Mouse (Mus musculus) gastrocnemius, adult 2 months (tissue): ENCODE data around the gene Gas6. TPM values are rescaled to one million over a fixed set of nuclear protein-coding genes. Genes with fewer than 3 reads are reported as not detected.

ENCODE experiments used
- DNase-seq: peaks from one replicate; pipeline ENCODE4 v3.0.0; 2022
- H3K27ac ChIP-seq: fragments of 200-600 bp; 2 replicates; pipeline ENCODE4 v1.8.1; 2022; ENCODE audit warnings: mild to moderate bottlenecking
- H3K4me3 ChIP-seq: fragments of 200-600 bp; 2 replicates; pipeline ENCODE4 v1.8.1; 2022; ENCODE audit warnings: mild to moderate bottlenecking, moderate library complexity
- CTCF ChIP-seq: fragments of 200-600 bp; IDR thresholded peaks from 2 replicates; pipeline ENCODE4 v1.8.1; 2022; ENCODE audit warnings: antibody characterized with exemption, mild to moderate bottlenecking, moderate library complexity
- intact Hi-C: fragments of 180-260 bp; cut with DNase I; formaldehyde crosslinking; loops from one replicate; pipeline ENCODE4 v1.15.1; 2025
- total RNA-seq, 2 experiments: library from RNA; stranded (reverse); gene quantifications; 2 replicates each; pipeline ENCODE4 v1.2.3; 2021

Gas6 gene
- total RNA-seq, 2 experiments from 2014 or later = 63.4 to 87.3 TPM

DNA sequence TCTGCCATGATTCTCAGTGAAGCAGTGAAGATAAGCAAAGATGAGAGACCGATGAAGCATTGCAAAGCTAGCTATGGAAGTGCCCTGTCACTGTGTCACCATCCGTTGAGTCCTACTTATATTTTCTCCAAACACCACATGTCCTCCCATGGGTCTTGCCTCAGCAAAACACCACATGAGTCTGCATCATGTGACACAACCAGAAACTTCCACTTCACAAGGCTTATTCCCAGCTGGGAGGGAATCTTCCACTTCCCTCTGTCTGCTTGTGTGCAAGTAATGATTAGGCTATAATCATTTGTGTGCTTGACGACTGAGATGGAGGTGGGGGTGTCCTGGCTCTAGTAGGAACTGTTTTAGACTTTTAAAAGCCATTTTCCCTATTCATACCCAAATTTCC lies 6.9 kb upstream of the Gas6 start:
- Histone ChIP-seq H3K4me3 (no peak overlapping the region), H3K27ac (no peak overlapping the region)
- DNase-seq = no peak
- intact Hi-C loops = no loop called here
- no peak for TF ChIP-seq CTCF

DNA sequence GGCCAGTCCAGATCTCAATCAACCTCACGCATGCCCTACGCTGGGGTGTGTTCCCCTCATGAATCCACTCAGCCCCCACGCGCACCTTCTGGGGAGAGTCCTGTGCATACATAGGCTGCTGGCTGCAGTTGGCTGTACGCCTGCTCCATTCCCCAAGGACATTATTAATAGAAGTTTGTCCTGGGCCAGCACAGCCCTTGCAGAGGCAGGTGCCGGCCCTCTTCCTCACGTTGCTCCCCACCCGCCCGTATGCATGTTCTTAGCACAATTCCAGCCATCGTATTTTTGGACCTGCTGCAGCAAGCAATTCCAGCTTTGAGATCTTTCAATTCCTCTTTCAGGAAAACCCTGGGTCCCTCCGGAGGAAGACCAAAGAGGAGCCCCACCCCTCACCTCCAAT lies 1.3 kb downstream of the Gas6 start:
- peak overlapping the region; percentile 95 for H3K27ac ChIP-seq
- intact Hi-C loops = loop anchor here (5.0 kb wide), 1 partner anchor 39 kb away; no protein-coding TSS in a partner anchor
- H3K4me3 ChIP-seq = peak overlapping the region; percentile 79
- no peak for TF ChIP-seq CTCF
- DNase-seq = peak; percentile 86

GRCm38 (mm10) chr8:13492198-13492995 lies 1.9 kb downstream of the Gas6 start:
- peak; percentile 72 for DNase-seq
- peak; percentile 10; the same call in 1 of the 2 replicates for TF ChIP-seq CTCF
- intact Hi-C loops = loop anchor here (5.0 kb wide), 1 partner anchor 40 kb away; no protein-coding TSS in a partner anchor
- H3K4me3 ChIP-seq = peak overlapping the region; percentile 79
- peak overlapping the region; percentile 95 for H3K27ac ChIP-seq

DNA sequence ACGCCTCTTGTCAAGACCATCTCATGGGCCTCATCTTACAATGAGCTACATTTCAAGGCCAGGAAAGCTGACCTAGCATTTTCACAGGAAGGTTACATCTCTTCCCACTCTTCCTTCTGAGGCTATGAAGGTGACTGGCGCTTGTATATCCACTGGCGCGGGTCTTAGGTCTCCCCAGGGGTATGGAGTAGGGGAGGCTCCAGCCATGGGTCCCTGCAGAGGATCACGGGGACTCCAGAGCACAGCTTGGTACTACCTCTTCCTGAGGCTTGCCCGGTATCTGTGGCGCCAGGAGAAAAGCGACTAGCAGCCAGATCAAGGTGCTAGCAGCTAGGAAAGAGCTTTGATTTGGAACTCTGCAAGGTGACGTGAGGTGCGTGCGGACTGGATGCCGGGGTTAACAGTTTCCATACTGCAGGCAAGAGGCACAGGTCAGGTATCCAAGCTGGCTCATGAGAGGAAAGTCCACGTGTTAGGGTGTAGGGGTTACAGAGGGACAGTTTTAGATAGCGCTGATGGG lies 2.7 kb downstream of the Gas6 start:
- H3K27ac ChIP-seq = peak overlapping the region; percentile 95

GRCm38 (mm10) chr8:13489986-13490910 lies 4.0 kb downstream of the Gas6 start:
- intact Hi-C loops = loop anchor here (5.0 kb wide), 1 partner anchor 42 kb away; no protein-coding TSS in a partner anchor
- peak overlapping the region; percentile 95 for H3K27ac ChIP-seq
- DNase-seq = no peak
- peak overlapping the region; percentile 39 for H3K4me3 ChIP-seq
- TF ChIP-seq CTCF = no peak

More for the DNA sequence above, 2.7 kb downstream of the Gas6 start:
- intact Hi-C loops = loop anchor here (5.0 kb wide), 1 partner anchor 41 kb away; no protein-coding TSS in a partner anchor
- H3K4me3 ChIP-seq = peak overlapping the region; percentile 79
- no peak for DNase-seq
- no peak for TF ChIP-seq CTCF

DNA sequence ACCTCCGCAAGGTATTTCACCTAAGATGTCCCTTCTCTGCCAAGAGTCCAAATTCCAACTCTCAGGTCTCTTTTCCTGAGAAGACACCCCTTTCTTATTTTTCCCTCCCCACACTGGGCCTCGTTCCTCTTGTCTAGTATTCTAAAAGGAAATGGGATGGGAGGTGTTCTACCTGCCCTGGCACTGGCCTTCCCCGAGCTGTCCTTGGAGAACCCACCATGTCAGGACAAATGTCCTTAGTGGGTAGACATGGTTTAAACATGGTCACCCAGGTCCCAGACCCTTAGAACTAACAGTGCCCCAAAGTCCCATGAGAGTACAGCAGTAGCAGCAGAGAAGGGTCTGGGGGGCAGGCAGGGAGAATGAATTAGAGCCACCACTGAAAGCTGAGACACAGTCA lies 4.9 kb downstream of the Gas6 start:
- DNase-seq = no peak
- TF ChIP-seq CTCF = no peak
- peak overlapping the region; percentile 95 for H3K27ac ChIP-seq
- intact Hi-C loops = no loop called here
- no peak overlapping the region for H3K4me3 ChIP-seq

DNA sequence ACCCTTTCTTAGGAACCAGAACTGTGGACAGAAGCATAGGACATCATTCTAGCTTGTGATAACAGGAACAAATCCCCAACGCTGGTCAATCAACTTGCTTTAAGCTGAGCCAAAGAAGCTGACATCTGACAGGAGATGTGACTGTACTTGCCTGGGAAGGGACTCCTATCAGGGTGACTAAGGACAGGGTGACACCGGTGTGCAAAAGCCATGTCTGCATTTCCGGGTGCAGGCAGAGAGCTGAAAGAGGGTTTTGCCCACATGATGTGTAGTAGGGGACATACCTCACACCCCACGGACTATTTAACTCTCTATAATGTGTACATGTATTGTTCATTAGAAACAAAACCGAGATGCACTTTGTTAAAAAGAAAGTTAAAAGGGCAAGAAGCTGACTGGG lies 11.1 kb downstream of the Gas6 start:
- DNase-seq = no peak

GRCm38 (mm10) chr8:13482101-13482801 lies 12.0 kb downstream of the Gas6 start:
- Histone ChIP-seq H3K27ac (peak overlapping the region; percentile 80), H3K4me3 (no peak overlapping the region)
- TF ChIP-seq CTCF = no peak
- DNase-seq = peak; percentile 67
- intact Hi-C loops = no loop called here

More for the DNA sequence above, 11.1 kb downstream of the Gas6 start:
- no peak for TF ChIP-seq CTCF
- no peak overlapping the region for H3K4me3 ChIP-seq
- intact Hi-C loops = no loop called here
- H3K27ac ChIP-seq = no peak overlapping the region

DNA sequence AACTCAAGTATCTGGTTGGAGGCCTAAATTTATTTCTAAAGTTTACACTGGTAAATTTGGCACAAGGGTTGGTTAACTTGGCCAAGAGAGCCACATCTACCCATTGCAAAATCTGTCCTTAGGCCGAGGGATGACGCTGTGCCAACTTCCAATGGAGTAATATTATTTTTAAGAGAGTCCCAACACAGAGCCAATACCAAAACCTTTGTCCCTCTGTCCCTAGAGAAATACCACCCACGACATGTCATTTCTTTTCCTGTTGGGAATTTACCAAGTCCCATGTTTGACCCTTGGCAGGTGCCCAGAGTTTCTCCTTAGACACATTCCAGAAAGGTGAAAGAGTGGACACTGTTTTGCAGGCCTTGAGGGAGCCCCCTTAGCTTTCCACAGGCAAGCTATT lies 12.7 kb downstream of the Gas6 start:
- Histone ChIP-seq H3K4me3 (no peak overlapping the region), H3K27ac (peak overlapping the region; percentile 80)
- DNase-seq = peak; percentile 66
- intact Hi-C loops = no loop called here
- no peak for TF ChIP-seq CTCF

DNA sequence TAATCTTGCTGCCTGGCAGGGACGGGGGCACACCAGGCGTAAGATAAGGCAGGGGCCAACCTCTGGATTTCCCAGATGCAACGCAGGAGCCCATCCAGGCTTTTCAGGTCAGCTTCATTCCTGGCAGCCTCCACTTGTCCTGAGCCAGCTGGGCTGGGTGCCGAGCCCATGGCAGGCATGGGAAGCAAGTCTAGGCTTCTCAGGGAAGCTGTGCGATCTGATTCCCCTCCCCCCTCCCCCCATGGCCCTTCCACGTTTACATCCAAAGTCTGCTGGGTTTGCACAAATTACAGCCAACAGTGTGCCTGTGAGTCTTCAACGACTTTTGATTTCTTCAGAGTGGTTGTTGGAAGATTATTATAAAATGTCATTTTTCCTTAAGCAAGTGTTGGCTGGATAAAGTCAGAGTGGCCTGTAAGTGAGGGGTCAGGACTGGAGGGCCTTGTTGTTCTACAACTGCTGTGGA lies 13.2 kb downstream of the Gas6 start:
- no peak overlapping the region for H3K4me3 ChIP-seq
- DNase-seq = peak; percentile 89
- H3K27ac ChIP-seq = peak overlapping the region; percentile 80
- intact Hi-C loops = no loop called here
- no peak for TF ChIP-seq CTCF

- Histone ChIP-seq H3K27ac (no peak overlapping the region), H3K4me3 (no peak overlapping the region)
- peak; percentile 51 for TF ChIP-seq CTCF
- intact Hi-C loops = no loop called here
- no peak for DNase-seq
Measured at GRCm38 (mm10) chr8:13475892-13476291, 18.4 kb downstream of the Gas6 start.

GRCm38 (mm10) chr8:13472284-13472683 lies 22.0 kb downstream of the Gas6 start:
- Histone ChIP-seq H3K27ac (peak overlapping the region; percentile 89), H3K4me3 (no peak overlapping the region)
- TF ChIP-seq CTCF = no peak
- intact Hi-C loops = no loop called here
- DNase-seq = peak; percentile 83
